8 mouse cellular contexts compared by ENCODE assay signal in the genomic region with DNA sequence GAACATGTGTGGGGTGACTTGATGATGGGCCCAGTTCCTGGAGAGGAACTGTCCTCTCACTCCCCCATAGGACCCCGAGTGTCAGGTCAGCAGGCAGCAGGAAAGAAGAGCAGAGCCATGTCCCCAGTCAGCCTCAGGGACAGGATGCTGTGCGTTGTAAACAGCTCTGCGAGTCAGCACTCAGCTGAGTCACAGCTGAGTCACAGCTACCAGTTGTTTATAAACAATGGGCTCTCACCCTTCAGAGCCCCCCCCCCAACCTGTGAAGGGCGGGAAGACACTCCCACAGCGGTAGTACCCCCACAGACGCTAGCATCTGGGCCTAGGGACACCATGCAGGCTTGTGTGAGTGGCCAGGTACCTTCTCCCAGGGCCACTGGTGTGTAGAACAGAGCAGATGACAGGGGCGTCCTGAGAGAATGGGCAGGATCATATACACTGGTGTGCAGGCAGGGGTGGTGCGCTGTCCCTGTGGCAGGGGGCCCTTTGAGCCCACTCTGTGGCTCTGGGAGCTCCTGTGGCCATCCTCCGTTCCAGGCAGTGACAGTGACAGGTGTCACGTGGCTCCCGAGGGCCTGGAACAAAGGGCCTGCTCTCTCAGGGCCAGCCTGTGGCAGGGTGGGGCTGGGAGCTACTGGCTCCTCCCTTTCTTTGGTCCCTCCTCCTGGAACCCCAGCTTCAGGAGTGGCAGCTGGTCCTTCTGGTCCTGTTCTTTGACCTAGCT. TPM values are rescaled to one million over a fixed set of nuclear protein-coding genes. Genes with fewer than 3 reads are reported as not detected.
DNase-seq lines count a peak whose midpoint lies in the region; ATAC-seq and TF ChIP-seq lines count a peak whose summit lies in the region.

No protein-coding gene starts in this region.

- no peaks in the 10 kb centered on the region for H3K27me3 ChIP-seq in liver, embryonic 11.5 days (replicated peaks; ENCODE audit: control insufficient read depth, insufficient read depth, low read length)
- no peaks in the 10 kb centered on the region for H3K27me3 ChIP-seq in midbrain, embryonic 16.5 days (ENCODE audit: control insufficient read depth, insufficient read depth, low read depth, low read length)
- no peaks in the 10 kb centered on the region for H3K27me3 ChIP-seq in thymus, adult 2 months (ENCODE audit: control insufficient read depth, insufficient read depth, low read length)

- H3K27ac ChIP-seq in liver, embryonic 11.5 days (ENCODE audit: low read depth, low read length): peak overlapping the region; percentile 67; the same call in 1 of the 2 replicates
- H3K27ac ChIP-seq in midbrain, embryonic 16.5 days (ENCODE audit: low read length): peak overlapping the region; percentile 72
- no peak overlapping the region for H3K27ac ChIP-seq in thymus, adult 2 months (ENCODE audit: control insufficient read depth, insufficient read depth, low read length)

- H3K36me3 ChIP-seq in liver, embryonic 11.5 days (ENCODE audit: control insufficient read depth, insufficient read depth, low read length): no peaks in the 10 kb centered on the region
- no peaks in the 10 kb centered on the region for H3K36me3 ChIP-seq in midbrain, embryonic 16.5 days (ENCODE audit: control insufficient read depth, insufficient read depth, low read length)
- H3K36me3 ChIP-seq in thymus, adult 2 months (ENCODE audit: control insufficient read depth, insufficient read depth, low read length): no peaks in the 10 kb centered on the region

- peaks cover 21% of the 10 kb centered on the region for H3K4me1 ChIP-seq in liver, embryonic 11.5 days (replicated peaks; ENCODE audit: control insufficient read depth, insufficient read depth, low read length)
- peaks cover 57% of the 10 kb centered on the region for H3K4me1 ChIP-seq in midbrain, embryonic 16.5 days (ENCODE audit: control insufficient read depth, insufficient read depth, low read length)
- H3K4me1 ChIP-seq in thymus, adult 2 months (replicated peaks; ENCODE audit: control insufficient read depth, insufficient read depth, low read length): peaks cover 23% of the 10 kb centered on the region

- peak; percentile 77 for ATAC-seq in liver, embryonic 11.5 days (replicated peaks; ENCODE audit: low FRiP score)
- ATAC-seq in midbrain, embryonic 16.5 days: peak; percentile 13; the same call in 1 of the 2 replicates

- TF ChIP-seq POLR2A in thymus, adult 2 months (IDR thresholded peaks at IDR 0.05; ENCODE audit: control insufficient read depth, extremely low read depth, insufficient read depth, low read length, poor library complexity): no peak

- no peak overlapping the region for H3K4me3 ChIP-seq in liver, embryonic 11.5 days (ENCODE audit: low read depth, low read length)
- H3K4me3 ChIP-seq in midbrain, embryonic 16.5 days (ENCODE audit: low read depth, low read length): no peak overlapping the region
- no peak overlapping the region for H3K4me3 ChIP-seq in thymus, adult 2 months (ENCODE audit: control insufficient read depth, insufficient read depth, low read length)

- no peak overlapping the region; the same call in 1 of the 2 replicates for H3K9ac ChIP-seq in liver, embryonic 11.5 days (ENCODE audit: low read depth, low read length)
- peak overlapping the region; percentile 22 for H3K9ac ChIP-seq in midbrain, embryonic 16.5 days (ENCODE audit: low read depth, low read length)

- WGBS in liver, embryonic 11.5 days: 30% methylated on average over 11 of the region's 11 CpGs
- WGBS in midbrain, embryonic 16.5 days: 9% methylated on average over 11 of the region's 11 CpGs
- WGBS in thymus, adult 2 months: 36% methylated on average over 11 of the region's 11 CpGs

- no peak overlapping the region; the same call in 1 of the 2 replicates for H3K4me2 ChIP-seq in liver, embryonic 11.5 days
- H3K4me2 ChIP-seq in midbrain, embryonic 16.5 days (ENCODE audit: low read length): peak overlapping the region; percentile 23; the same call in 1 of the 2 replicates

- DNase-seq in urinary bladder, adult 18-20 months (ENCODE audit: low spot score in 2 of 2): peak; percentile 75 to 90
- no peak for DNase-seq in urinary bladder, adult 2 months (ENCODE audit: low spot score)
- DNase-seq in cerebellum, adult 9-11 months: peak; percentile 84
- peak; percentile 87 for DNase-seq in gastrocnemius, postnatal 25 days
- DNase-seq in induced T-regulatory cell, adult 2 months (ENCODE audit: low read depth): peak; percentile 91
- no peak for DNase-seq in liver, embryonic 11.5 days (ENCODE audit: low spot score)
- no peak for DNase-seq in thymus, adult 2 months

- no peaks in the 10 kb centered on the region for H3K9me3 ChIP-seq in liver, embryonic 11.5 days (ENCODE audit: control insufficient read depth, low read length)
- no peaks in the 10 kb centered on the region for H3K9me3 ChIP-seq in midbrain, embryonic 16.5 days (replicated peaks; ENCODE audit: control insufficient read depth, low read length, poor library complexity, severe bottlenecking)

- no peak for TF ChIP-seq CTCF in thymus, adult 2 months (IDR thresholded peaks at IDR 0.05; ENCODE audit: borderline replicate concordance, control insufficient read depth, extremely low read depth, insufficient read depth, low read length, poor library complexity)

RNA-seq across cellular contexts. Expression of a gene that starts 12.5 kb away (rescaled TPM):
- polyA plus RNA-seq in urinary bladder, adult 2 months (2012; rRNA removed): 50.7 and 65.6 TPM in 2 replicates
- 10 to 100 TPM in 1 of 2 experiments, 1 to 10 TPM in 1; 8.3 to 11.6 TPM for total RNA-seq in gastrocnemius, postnatal 25 days (2021)
- 11.3 and 12.9 TPM in 2 replicates for polyA plus RNA-seq in liver, embryonic 11.5 days (2014; fragmentation: Nextera tagmentation; extraction: Ambion mirVana)
- polyA plus RNA-seq in midbrain, embryonic 16.5 days (2015; fragmentation: Nextera tagmentation; extraction: Ambion mirVana): 78.4 and 82.0 TPM in 2 replicates
- 45.4 and 51.6 TPM in 2 replicates for polyA plus RNA-seq in thymus, adult 2 months (2012; rRNA removed)

RNA-seq across cellular contexts. Expression of a gene that starts 19.5 kb away (rescaled TPM):
- 0.55 and 1.6 TPM in 2 replicates for polyA plus RNA-seq in urinary bladder, adult 2 months (2012; rRNA removed)
- 1 to 10 TPM in 1 of 2 experiments, under 1 TPM in 1; 0.88 to 1.2 TPM for total RNA-seq in gastrocnemius, postnatal 25 days (2021)
- 0.73 and 0.78 TPM in 2 replicates for polyA plus RNA-seq in liver, embryonic 11.5 days (2014; fragmentation: Nextera tagmentation; extraction: Ambion mirVana)
- 2.3 and 3.6 TPM in 2 replicates for polyA plus RNA-seq in midbrain, embryonic 16.5 days (2015; fragmentation: Nextera tagmentation; extraction: Ambion mirVana)
- polyA plus RNA-seq in thymus, adult 2 months (2012; rRNA removed): 0.47 and 0.61 TPM in 2 replicates

RNA-seq across cellular contexts. Expression of a gene that starts 28.7 kb away (rescaled TPM):
- 3.2 and 4.0 TPM in 2 replicates for polyA plus RNA-seq in urinary bladder, adult 2 months (2012; rRNA removed)
- total RNA-seq in gastrocnemius, postnatal 25 days (2021): 1 to 10 TPM in 1 of 2 experiments, under 1 TPM in 1; 0.54 to 1.0 TPM
- 0.22 and 0.32 TPM in 2 replicates for polyA plus RNA-seq in liver, embryonic 11.5 days (2014; fragmentation: Nextera tagmentation; extraction: Ambion mirVana)
- polyA plus RNA-seq in midbrain, embryonic 16.5 days (2015; fragmentation: Nextera tagmentation; extraction: Ambion mirVana): 1.1 and 1.2 TPM in 2 replicates
- 2.5 and 2.8 TPM in 2 replicates for polyA plus RNA-seq in thymus, adult 2 months (2012; rRNA removed)

RNA-seq across cellular contexts. Expression of a gene that starts 37.8 kb away (rescaled TPM):
- polyA plus RNA-seq in urinary bladder, adult 2 months (2012; rRNA removed): 0.07 and 0.44 TPM in 2 replicates
- not detected for total RNA-seq in gastrocnemius, postnatal 25 days (2021)
- not detected in 2 replicates for polyA plus RNA-seq in liver, embryonic 11.5 days (2014; fragmentation: Nextera tagmentation; extraction: Ambion mirVana)
- polyA plus RNA-seq in midbrain, embryonic 16.5 days (2015; fragmentation: Nextera tagmentation; extraction: Ambion mirVana): not detected in 2 replicates
- 0.42 and 0.49 TPM in 2 replicates for polyA plus RNA-seq in thymus, adult 2 months (2012; rRNA removed)

RNA-seq across cellular contexts. Expression of a gene that starts 57.5 kb away (rescaled TPM):
- polyA plus RNA-seq in urinary bladder, adult 2 months (2012; rRNA removed): 28.2 and 30.9 TPM in 2 replicates
- 10 to 100 TPM; 25.1 to 25.8 TPM for total RNA-seq in gastrocnemius, postnatal 25 days (2021)
- 68.2 and 69.3 TPM in 2 replicates for polyA plus RNA-seq in liver, embryonic 11.5 days (2014; fragmentation: Nextera tagmentation; extraction: Ambion mirVana)
- 45.7 and 47.8 TPM in 2 replicates for polyA plus RNA-seq in midbrain, embryonic 16.5 days (2015; fragmentation: Nextera tagmentation; extraction: Ambion mirVana)
- 50.7 and 53.8 TPM in 2 replicates for polyA plus RNA-seq in thymus, adult 2 months (2012; rRNA removed)

Comparison
In these comparisons a context has a peak if more than half of its experiments do, and no peak if none do; other contexts are left out.
1. DNase-seq: peak in urinary bladder, adult 18-20 months (2 of 2), cerebellum, adult 9-11 months (single experiment), gastrocnemius, postnatal 25 days (single experiment) and induced T-regulatory cell, adult 2 months (single experiment); none in urinary bladder, adult 2 months (single experiment), liver, embryonic 11.5 days (single experiment) and thymus, adult 2 months (single experiment).